Mouse (Mus musculus) ES-E14 (cell line): ENCODE results near the gene Pkd1.

ENCODE experiments used
- CHD2 ChIP-seq: IDR thresholded peaks from 2 replicates; pipeline ENCODE4 v1.6.1; 2014; ENCODE audit warnings: mild to moderate bottlenecking, low read depth, low read length, inconsistent platforms
- MAFK ChIP-seq: IDR thresholded peaks from 2 replicates; pipeline ENCODE4 v1.6.1; 2014; ENCODE audit warnings: mild to moderate bottlenecking, low read depth, low read length, inconsistent platforms; ENCODE audit not compliant: insufficient read depth
- ZC3H11A ChIP-seq: IDR thresholded peaks from 2 replicates; pipeline ENCODE4 v1.6.1; 2012; ENCODE audit warnings: low read depth, mild to moderate bottlenecking, inconsistent platforms, low read length, borderline replicate concordance
- ZNF384 ChIP-seq: IDR thresholded peaks from 2 replicates; pipeline ENCODE4 v1.6.1; 2012; ENCODE audit warnings: low read depth, low read length, inconsistent platforms

DNA sequence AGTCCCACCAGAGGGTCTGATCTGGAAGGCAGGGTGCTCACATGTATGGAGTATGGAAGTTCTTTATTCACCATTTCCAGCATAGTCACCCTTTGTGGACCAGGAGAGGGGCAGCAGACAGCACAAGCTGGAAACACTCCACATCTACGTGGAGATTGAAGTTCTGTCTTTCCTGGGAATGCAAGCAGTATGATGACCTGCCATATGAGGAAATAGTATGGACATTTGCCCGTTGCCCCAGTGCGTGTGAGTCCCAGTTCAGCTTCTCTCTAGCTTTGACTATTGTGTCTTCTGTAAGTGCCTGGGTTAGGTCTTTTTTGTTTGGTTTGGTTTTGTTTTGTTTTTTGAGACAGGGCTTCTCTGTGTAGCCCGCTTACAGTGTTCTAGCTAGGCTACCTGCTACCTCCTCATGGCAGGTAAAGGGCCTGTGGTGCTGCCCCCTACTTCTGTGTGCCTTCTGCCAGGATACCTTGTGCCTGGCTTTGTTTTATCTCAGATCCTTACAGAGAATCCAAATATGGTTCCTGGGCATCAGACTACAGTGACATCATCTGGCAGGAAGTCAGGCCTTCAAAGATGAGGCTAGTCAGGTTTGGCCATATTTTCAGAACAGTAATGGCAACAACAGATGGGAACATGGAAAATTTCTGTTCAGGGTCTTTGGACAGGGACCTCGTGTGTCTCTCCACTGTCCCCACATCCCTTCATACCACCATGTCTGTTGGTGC lies 10.8 kb downstream of the Pkd1 start:
- TF ChIP-seq MAFK (no peak), ZC3H11A (no peak), ZNF384 (no peak), CHD2 (no peak)
